Mouse (Mus musculus): ENCODE data around the gene Apba2.

DNA sequence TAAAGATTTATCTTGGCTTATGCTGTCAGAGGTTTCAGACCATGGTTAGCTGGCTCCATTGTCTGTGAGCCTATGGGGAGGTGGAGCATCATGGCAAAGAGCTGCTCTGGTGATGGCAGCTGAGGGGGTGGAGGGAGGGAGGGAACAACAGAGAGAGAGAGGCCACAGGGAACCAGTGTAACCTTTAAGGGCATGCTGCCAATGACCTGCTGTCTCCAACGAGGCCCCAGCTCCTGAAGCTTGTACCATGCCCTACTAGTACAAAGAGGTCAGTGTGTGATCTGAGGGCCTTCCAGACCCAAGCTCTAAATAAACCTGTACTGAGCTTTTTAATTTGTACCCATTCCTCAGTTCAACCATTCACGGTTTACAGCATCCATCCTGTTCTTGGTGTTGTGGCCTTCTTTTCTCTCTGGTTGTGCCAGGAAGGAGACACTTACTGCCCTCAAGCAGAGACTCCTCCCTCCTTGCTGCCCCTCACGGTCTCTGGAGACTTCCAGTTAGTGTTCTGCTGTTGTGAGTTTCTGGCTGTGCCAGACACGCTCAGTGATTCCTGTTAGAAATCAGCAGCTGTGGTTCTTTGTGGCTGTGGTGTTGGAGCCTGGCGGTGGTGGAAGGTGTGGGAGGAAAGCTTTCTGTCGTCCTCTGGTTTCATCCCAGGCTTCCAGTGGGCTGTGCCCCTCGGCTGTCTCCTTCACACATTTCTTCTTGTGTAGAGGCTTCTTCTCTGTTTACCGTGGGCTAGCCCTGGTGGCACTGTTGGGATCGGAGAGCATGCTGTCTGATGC is 60.4 kb downstream of the Apba2 start:
- TF ChIP-seq CTCF (IDR thresholded peaks at IDR 0.05; ENCODE audit: low read depth, low read length) (no peak), POLR2A (IDR thresholded peaks at IDR 0.05; ENCODE audit: borderline replicate concordance, low read depth, low read length) (no peak)
